Mouse (Mus musculus) heart, embryonic 13.5 days (tissue): ENCODE results near the gene Cflar. TPM values are rescaled to one million over a fixed set of nuclear protein-coding genes. Genes with fewer than 3 reads are reported as not detected.
A peak's percentile ranks its signal among the peaks of the same experiment; 100 is the strongest.

Source experiments
- ATAC-seq: fragments of 200-750 bp; cut with Nextera tagmentation; 2 replicates; pipeline ENCODE4 v1.8.0; 2017; ENCODE audit warnings: moderate TSS enrichment; ENCODE audit not compliant: insufficient number of reproducible peaks, low FRiP score, low TSS enrichment; ENCODE audit errors: extremely low read depth
- H3K27ac ChIP-seq: fragments of 300-500 bp; sonication (generic); replicated peaks from 2 replicates; pipeline ENCODE4 v1.5.1; 2015; ENCODE audit warnings: moderate library complexity, mild to moderate bottlenecking, inconsistent platforms
- H3K27me3 ChIP-seq: fragments of 300-500 bp; sonication (generic); replicated peaks from 2 replicates; pipeline ENCODE4 v1.6.1; 2015; ENCODE audit warnings: mild to moderate bottlenecking, inconsistent platforms
- H3K36me3 ChIP-seq: fragments of 300-500 bp; sonication (generic); 2 replicates; pipeline ENCODE4 v1.6.1; 2015; ENCODE audit warnings: mild to moderate bottlenecking, inconsistent platforms
- H3K4me1 ChIP-seq: fragments of 300-500 bp; sonication (generic); 2 replicates; pipeline ENCODE4 v1.6.1; 2015; ENCODE audit warnings: inconsistent platforms
- H3K4me2 ChIP-seq: fragments of 300-500 bp; sonication (generic); 2 replicates; pipeline ENCODE4 v1.6.1; 2015; ENCODE audit warnings: inconsistent platforms, mild to moderate bottlenecking, moderate library complexity
- H3K4me3 ChIP-seq: fragments of 300-500 bp; sonication (generic); 2 replicates; pipeline ENCODE4 v1.5.1; 2015; ENCODE audit warnings: moderate library complexity, mild to moderate bottlenecking, inconsistent platforms
- H3K9ac ChIP-seq: fragments of 300-500 bp; sonication (generic); 2 replicates; pipeline ENCODE4 v1.6.1; 2015; ENCODE audit warnings: inconsistent platforms, mild to moderate bottlenecking, moderate library complexity
- H3K9me3 ChIP-seq: fragments of 300-500 bp; sonication (generic); 2 replicates; pipeline ENCODE4 v1.6.1; 2016; ENCODE audit warnings: inconsistent platforms
- WGBS: fragments of 180-500 bp; shearing (Covaris S2); methylation state at CpG from one replicate; pipeline ENCODE4 v1.1.7; 2015; ENCODE audit warnings: mixed read lengths; 5-methylcytosine and 5-hydroxymethylcytosine counted together
- polyA plus RNA-seq: library from polyadenylated mRNA; unstranded; fragments of >200 nt; fragmentation: Nextera tagmentation; extraction: Ambion mirVana; gene quantifications from 2 replicates; pipeline ENCODE4 v1.2.1, GENCODE M21; 2015

Cflar gene
- polyA plus RNA-seq, 1 experiment from 2014 or later: 29.2 TPM

DNA sequence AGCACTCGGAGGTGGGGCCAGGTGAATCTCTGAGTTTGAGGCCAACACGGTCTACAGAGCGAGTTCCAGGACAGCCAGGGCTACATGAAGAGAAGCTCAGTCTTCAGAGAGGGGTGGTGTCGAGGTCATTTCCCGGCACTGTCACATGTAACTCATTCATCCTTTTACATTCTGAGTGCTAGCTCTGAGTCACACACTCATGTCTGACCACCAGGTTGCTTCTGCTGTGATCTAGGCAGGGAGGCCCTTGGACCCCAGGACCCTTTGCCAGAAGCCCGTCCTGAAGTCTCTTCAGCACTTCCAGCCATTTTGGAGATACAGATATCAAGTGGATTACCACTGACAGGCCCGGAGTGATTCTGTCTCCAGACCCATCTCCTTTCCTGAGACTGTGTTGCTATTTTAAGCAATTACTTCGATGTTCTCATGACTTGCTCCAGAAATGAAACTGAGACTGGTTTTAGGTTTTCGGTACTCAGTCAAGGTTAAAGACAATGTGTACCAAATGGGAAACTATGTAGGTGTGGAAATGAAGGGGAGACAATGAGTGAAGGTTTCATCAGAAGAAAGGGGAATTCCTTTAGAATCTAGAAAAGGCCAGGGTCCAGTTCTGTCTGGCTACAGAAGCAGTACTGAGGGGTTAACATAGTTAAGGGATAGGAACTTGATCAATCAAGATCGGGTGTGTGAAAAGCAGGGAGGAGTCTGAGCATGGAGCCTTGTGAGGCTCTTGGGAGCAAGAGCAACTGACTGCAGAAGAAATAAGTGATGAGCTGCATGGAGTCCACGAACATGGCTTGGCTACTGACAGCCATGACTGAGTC lies 11.0 kb downstream of the Cflar start:
- WGBS: 68% methylated on average over 11 of the region's 11 CpGs
- H3K4me3 ChIP-seq: no peak overlapping the region
- no peak overlapping the region for H3K9ac ChIP-seq
- H3K4me2 ChIP-seq: no peak overlapping the region
- no peak for ATAC-seq
- peaks cover 42% of the 10 kb centered on the region for H3K36me3 ChIP-seq
- no peaks in the 10 kb centered on the region for H3K27me3 ChIP-seq
- no peaks in the 10 kb centered on the region for H3K9me3 ChIP-seq
- 0 out of 2 replicates have a peak overlapping the region, but pooled peaks have one; percentile 32 for H3K27ac ChIP-seq
- H3K4me1 ChIP-seq: peaks cover 39% of the 10 kb centered on the region

DNA sequence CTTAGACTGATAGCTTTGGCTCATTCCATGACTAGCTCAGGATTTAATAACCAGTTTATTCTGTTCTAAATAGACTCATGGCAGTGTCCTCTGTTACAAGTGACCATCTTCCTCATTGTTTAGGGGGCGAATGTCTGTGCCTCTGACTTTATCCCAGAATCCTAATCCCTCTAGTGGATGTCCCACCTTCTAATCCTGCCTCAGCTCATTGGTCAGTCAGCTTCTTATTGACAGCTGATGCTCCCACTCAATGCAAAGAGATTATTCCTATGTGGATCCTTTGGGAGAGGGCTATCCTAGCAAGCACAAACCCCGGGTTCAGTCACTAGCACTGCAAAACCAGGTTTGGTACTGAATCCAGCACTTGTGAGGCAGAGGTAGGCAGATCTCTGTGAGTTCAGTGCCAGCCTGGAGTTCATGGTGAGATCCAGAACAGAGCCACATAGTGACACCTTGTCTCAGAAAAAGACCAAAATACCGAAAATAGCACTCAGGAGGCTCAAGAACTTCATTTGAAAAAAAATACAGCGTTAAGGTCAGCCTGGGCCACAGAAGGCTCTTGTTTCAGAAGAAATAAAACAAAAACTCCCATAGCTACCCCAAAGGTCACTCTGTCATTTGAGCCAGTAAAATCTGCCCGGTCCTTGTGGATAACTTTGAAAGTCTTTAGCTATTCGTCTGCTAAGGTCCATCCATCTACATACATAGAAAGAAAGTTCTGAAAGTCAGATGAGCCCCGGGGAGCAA lies 11.9 kb downstream of the Cflar start:
- Histone ChIP-seq H3K27me3 (no peaks in the 10 kb centered on the region), H3K9me3 (no peaks in the 10 kb centered on the region), H3K27ac (peak overlapping the region; percentile 41; the same call in 1 of the 2 replicates), H3K9ac (no peak overlapping the region), H3K4me2 (no peak overlapping the region), H3K36me3 (peaks cover 43% of the 10 kb centered on the region), H3K4me3 (no peak overlapping the region), H3K4me1 (peaks cover 42% of the 10 kb centered on the region)
- ATAC-seq: no peak
- WGBS: 66% methylated on average over 7 of the region's 7 CpGs

DNA sequence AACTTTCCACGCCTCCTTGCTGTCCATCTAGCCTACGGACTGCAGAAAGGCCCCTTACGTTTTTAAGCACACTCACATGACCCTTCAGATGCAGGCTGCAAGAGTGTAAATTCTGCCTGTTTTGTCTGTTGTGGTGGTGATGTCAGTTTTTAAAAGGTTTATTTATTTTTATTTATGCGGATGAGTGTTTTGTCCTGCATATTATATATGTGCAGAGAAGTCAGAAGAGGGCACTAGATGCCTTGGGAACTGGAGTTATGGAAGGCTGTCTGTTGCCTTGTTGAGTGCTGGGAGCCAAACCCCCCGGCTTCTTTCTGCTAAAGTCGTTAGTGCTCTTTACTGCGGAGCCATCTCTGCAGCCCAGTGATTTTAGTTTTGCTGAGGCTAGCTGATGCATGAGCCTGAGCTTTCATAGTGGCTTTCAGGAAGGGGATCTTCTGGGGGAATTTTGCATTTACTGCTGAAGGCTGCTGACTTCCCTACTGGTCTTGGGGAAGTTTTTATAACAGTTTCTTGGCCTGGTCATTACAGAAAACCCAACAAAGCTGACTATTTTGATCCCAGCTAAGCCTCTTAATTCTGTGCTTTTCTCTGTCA lies 12.6 kb downstream of the Cflar start:
- H3K9ac ChIP-seq: no peak overlapping the region
- H3K4me3 ChIP-seq: no peak overlapping the region
- peak overlapping the region; percentile 41; the same call in 1 of the 2 replicates for H3K27ac ChIP-seq
- no peaks in the 10 kb centered on the region for H3K9me3 ChIP-seq
- peaks cover 42% of the 10 kb centered on the region for H3K4me1 ChIP-seq
- WGBS: 59% methylated on average over 7 of the region's 7 CpGs
- H3K4me2 ChIP-seq: peak overlapping the region; percentile 38
- H3K27me3 ChIP-seq: no peaks in the 10 kb centered on the region
- peaks cover 45% of the 10 kb centered on the region for H3K36me3 ChIP-seq
- no peak for ATAC-seq

DNA sequence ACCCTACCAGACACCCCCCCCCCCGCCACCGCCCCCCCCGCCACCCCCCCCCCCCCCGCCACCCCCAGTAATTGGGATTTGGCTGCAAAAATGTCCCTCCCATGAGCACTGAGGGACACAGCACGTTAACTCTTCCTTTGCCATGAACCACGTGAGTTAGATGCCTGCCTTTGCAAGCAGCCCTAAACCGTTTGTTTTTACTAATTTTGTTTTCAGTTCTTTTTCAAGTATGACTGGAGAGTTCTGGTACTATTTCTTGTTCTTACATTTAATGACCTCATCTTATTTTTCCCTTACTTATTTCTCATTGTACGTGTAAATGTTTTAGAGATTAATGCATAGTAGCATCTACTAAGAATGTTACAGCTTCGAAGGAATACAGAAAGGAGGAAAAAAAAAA lies 13.2 kb downstream of the Cflar start:
- 0 out of 2 replicates have a peak overlapping the region, but pooled peaks have one; percentile 38 for H3K4me2 ChIP-seq

DNA sequence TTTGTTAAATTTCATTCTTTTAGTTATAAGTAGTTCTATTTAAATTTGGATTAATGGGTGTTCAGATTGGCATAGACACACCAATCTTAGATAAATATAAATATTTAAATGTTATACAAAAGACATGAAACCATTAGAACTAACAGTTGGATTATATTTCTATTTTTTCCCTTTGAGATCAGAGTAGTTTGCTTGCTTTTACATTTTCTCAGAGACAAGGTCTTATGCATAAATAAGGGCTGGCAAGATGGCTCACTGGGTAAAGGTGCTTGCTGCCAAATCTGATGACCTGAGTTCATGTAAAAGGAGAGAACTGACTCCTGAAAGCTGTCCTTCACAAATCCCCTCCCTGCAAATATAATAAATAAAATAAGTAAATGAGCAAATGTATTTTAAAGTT lies 13.8 kb downstream of the Cflar start:
- peaks cover 36% of the 10 kb centered on the region for H3K4me1 ChIP-seq
- H3K9ac ChIP-seq: no peak overlapping the region
- H3K4me3 ChIP-seq: no peak overlapping the region
- no peak overlapping the region for H3K27ac ChIP-seq
- H3K9me3 ChIP-seq: no peaks in the 10 kb centered on the region
- H3K4me2 ChIP-seq: no peak overlapping the region
- no peaks in the 10 kb centered on the region for H3K27me3 ChIP-seq
- peaks cover 45% of the 10 kb centered on the region for H3K36me3 ChIP-seq
- no peak for ATAC-seq

More for the DNA sequence above, 13.2 kb downstream of the Cflar start:
- Histone ChIP-seq H3K4me1 (peaks cover 38% of the 10 kb centered on the region), H3K27ac (no peak overlapping the region), H3K9me3 (no peaks in the 10 kb centered on the region), H3K4me3 (no peak overlapping the region), H3K36me3 (peaks cover 45% of the 10 kb centered on the region), H3K9ac (no peak overlapping the region), H3K27me3 (no peaks in the 10 kb centered on the region)
- ATAC-seq: no peak
- 32% methylated on average over 6 of the region's 9 CpGs for WGBS

DNA sequence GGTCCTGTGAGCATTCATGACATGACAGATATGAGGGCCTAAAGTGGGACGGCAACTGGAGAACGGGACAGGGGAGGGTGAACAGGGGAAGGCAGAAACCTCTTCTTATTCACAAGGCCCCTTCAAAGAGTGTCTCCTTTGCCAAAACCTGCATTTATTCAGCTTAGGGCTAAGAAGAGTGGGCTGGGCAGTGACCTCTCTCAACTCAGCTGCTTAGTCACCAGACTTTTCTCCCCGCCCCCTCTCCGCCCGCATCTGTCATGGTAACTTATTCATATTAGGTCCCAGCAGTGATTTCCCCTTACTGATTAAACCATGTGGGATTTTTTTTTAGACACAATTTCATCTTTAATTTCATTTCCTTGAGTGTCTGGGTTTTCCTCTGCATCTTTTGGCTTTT lies 14.5 kb downstream of the Cflar start:
- 77% methylated on average over 5 of the region's 5 CpGs for WGBS

DNA sequence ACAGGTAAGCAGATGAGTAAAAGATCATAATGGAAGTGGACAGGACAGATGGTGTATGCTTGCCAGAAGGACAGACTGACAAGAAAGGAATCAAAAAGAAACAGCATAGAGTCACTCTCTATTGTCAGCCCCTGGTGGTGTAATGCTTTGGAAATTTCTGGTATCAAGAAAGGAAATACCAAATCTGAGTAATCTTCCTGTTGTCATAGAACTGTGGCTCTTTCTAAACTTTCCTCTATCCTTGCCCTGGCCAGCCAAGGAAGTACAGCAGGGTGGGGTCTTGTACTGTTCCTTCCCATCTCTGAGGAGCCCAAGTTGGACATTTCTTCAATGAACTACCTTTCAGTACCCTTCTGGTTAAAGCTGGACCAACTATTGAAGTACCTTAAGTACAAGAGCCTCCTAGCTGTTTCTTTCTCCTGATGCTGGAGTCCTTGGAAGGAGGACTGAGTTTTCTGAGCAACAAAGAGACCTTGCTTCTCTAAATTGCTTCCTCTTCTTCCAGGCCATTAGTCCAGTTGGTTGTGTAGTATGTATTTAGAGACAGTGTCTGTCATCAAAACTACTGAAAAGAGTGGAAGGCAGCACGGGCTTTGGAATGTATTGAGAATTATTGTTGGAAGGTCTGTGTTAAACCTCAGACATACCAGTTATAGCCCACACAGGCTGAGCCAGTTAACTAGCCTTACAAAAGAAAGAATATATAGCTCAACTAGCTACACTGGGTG lies 15.9 kb downstream of the Cflar start:
- no peak for ATAC-seq
- Histone ChIP-seq H3K27me3 (no peaks in the 10 kb centered on the region), H3K9me3 (no peaks in the 10 kb centered on the region), H3K36me3 (peaks cover 55% of the 10 kb centered on the region), H3K4me3 (no peak overlapping the region), H3K4me2 (no peak overlapping the region), H3K27ac (peak overlapping the region; percentile 58), H3K9ac (no peak overlapping the region), H3K4me1 (peaks cover 28% of the 10 kb centered on the region)
- WGBS: 67% methylated on average over 1 of the region's 1 CpGs

More for the DNA sequence above, 14.5 kb downstream of the Cflar start:
- Histone ChIP-seq H3K27ac (no peak overlapping the region), H3K9ac (no peak overlapping the region), H3K27me3 (no peaks in the 10 kb centered on the region), H3K4me3 (no peak overlapping the region), H3K36me3 (peaks cover 46% of the 10 kb centered on the region), H3K4me1 (peaks cover 33% of the 10 kb centered on the region), H3K4me2 (no peak overlapping the region), H3K9me3 (no peaks in the 10 kb centered on the region)
- ATAC-seq: no peak

DNA sequence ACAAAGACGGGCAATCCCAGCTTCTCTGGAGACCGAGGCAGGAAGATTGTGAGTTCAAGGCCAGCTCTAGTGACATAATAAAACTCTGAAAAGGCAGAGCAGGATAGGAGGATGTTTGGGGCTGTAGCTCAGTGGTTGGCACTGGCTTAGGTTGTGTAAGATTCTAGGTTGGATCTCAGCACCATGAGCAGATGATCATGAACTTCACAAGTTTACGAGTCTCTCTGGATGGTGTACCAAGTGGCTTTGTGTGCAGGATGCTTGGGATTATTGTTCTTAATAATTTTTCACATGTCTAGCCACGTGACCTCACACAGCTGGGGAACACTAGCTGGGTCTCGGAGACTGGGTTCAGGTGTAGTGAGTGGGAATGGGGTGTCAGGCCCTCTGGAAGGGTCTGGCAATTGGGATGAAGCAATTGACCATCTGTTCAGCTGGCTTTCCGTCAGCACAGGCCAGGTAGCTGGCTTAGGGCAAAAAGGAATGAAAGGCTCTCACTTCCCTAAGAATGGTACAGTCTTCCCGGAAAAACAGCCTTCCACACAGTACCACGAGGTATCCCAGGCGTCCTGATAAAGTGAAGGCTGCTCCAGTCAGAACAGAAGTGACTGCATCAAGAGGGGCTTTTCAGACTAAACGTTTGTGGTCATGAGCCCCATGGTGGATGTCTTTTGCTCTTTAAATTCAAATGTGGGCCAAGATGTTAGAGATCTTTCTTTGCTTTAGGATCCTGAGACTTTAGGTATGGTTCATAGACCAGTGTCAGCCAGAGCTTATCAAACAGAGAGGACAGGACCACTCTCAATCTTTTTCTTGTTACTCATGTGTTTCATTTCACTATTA lies 16.7 kb downstream of the Cflar start:
- peak overlapping the region; percentile 42 for H3K27ac ChIP-seq
- H3K36me3 ChIP-seq: peaks cover 52% of the 10 kb centered on the region
- H3K27me3 ChIP-seq: no peaks in the 10 kb centered on the region
- no peak overlapping the region for H3K4me2 ChIP-seq
- no peak overlapping the region for H3K4me3 ChIP-seq
- 79% methylated on average over 10 of the region's 10 CpGs for WGBS
- H3K4me1 ChIP-seq: peaks cover 21% of the 10 kb centered on the region
- no peak for ATAC-seq
- no peak overlapping the region for H3K9ac ChIP-seq
- H3K9me3 ChIP-seq: no peaks in the 10 kb centered on the region

DNA sequence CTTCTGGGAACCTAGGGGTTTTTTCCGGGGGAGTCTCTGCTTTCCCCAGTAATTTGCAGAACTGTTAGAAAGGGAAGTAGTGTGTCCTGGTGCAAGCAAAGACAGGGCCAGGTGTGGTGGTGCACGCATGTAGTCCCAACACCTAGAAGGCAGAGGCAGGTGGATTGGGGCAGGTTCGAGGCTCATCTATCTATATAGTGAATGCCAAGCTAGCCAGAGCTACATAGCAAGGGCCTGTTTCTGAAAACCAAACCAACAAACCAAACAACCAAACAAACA lies 17.2 kb downstream of the Cflar start:
- H3K27ac ChIP-seq: no peak overlapping the region
- H3K4me3 ChIP-seq: no peak overlapping the region
- no peak overlapping the region for H3K9ac ChIP-seq
- peaks cover 57% of the 10 kb centered on the region for H3K36me3 ChIP-seq
- H3K27me3 ChIP-seq: no peaks in the 10 kb centered on the region
- peaks cover 15% of the 10 kb centered on the region for H3K4me1 ChIP-seq
- no peak for ATAC-seq
- H3K4me2 ChIP-seq: no peak overlapping the region
- H3K9me3 ChIP-seq: no peaks in the 10 kb centered on the region
- WGBS: 86% methylated on average over 3 of the region's 3 CpGs

DNA sequence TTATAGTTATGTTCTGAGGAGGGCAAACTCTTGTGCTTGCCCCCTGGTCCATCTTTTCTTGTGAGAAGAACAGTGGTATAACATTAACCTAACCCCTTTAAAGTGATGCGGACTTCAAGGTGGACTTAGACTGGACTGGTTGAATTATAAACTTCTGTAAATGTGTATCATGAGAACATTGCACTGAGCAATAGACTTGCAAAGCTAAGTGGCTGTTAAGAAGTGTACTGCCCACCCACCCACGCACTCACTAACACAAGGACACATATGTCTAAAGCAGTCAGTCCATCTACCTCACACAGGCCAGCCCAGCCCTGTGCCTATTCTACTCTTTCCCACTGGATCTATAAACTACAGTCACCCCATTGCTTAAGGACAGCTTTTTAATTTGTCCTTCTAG lies 22.3 kb downstream of the Cflar start:
- H3K27me3 ChIP-seq: no peaks in the 10 kb centered on the region
- H3K36me3 ChIP-seq: peaks cover 86% of the 10 kb centered on the region
- ATAC-seq: no peak
- no peak overlapping the region for H3K4me2 ChIP-seq
- no peaks in the 10 kb centered on the region for H3K9me3 ChIP-seq
- WGBS: 89% methylated on average over 2 of the region's 2 CpGs
- no peak overlapping the region for H3K27ac ChIP-seq
- no peak overlapping the region for H3K4me3 ChIP-seq
- H3K4me1 ChIP-seq: no peaks in the 10 kb centered on the region
- no peak overlapping the region for H3K9ac ChIP-seq
